Mouse (Mus musculus): ENCODE measurements around the gene Cyp3a13. TPM values are rescaled to one million over a fixed set of nuclear protein-coding genes. Genes with fewer than 3 reads are reported as not detected.

Gene Cyp3a13
- not detected for total RNA-seq (2023)

GRCm38 (mm10) chr5:137921532-137921931, at the start of gene Cyp3a13:
Gene Cyp3a13 (minus strand): TSS chr5:137921619.

GRCm38 (mm10) chr5:137962945-137963344, 41.5 kb upstream of the Cyp3a13 start, which contains the start of gene Gjc3:
Gene Gjc3 (minus strand): TSS chr5:137963098.

GRCm38 (mm10) chr5:137871644-137872380, 49.6 kb downstream of the Cyp3a13 start, which contains the start of gene Pilrb2:
Gene Pilrb2 (minus strand): TSS chr5:137871815.

GRCm38 (mm10) chr5:137857960-137858710, 63.3 kb downstream of the Cyp3a13 start, which contains the start of gene Pilrb1:
Gene Pilrb1 (minus strand): TSS chr5:137858106.

Other genes with a start within 250 kb of the Cyp3a13 start
- 10 to 100 TPM; 19.8 to 21.9 TPM for gene Agfg2, start 236.9 kb downstream of the Cyp3a13 start, total RNA-seq (2023)
- gene Nyap1, start 180.0 kb downstream of the Cyp3a13 start, total RNA-seq (2023), result 1 to 10 TPM in 1 of 2 experiments, under 1 TPM in 1; 0.94 to 1.2 TPM
- gene Tsc22d4, start 175.9 kb downstream of the Cyp3a13 start, total RNA-seq (2023), result 100 to 1,000 TPM; 192 to 213 TPM
- 10 to 100 TPM; 19.3 to 22.4 TPM for gene Ppp1r35, start 142.8 kb downstream of the Cyp3a13 start, total RNA-seq (2023)
- 10 to 100 TPM; 45.3 to 50.6 TPM for gene Mepce, start 134.0 kb downstream of the Cyp3a13 start, total RNA-seq (2023)
- 1 to 10 TPM; 3.7 to 5.0 TPM for gene Zcwpw1, start 133.8 kb downstream of the Cyp3a13 start, total RNA-seq (2023)
- gene Pilra, start 85.3 kb downstream of the Cyp3a13 start, total RNA-seq (2023), result 100 to 1,000 TPM; 435 to 464 TPM
- gene Pilrb1, start 63.5 kb downstream of the Cyp3a13 start, total RNA-seq (2023), result 100 to 1,000 TPM; 320 to 398 TPM
- gene Pilrb2, start 49.8 kb downstream of the Cyp3a13 start, total RNA-seq (2023), result 100 to 1,000 TPM; 304 to 357 TPM
- gene Gjc3, start 41.5 kb upstream of the Cyp3a13 start, total RNA-seq (2023), result not detected
- gene Azgp1, start 59.9 kb upstream of the Cyp3a13 start, total RNA-seq (2023), result not detected
- gene Smok3a, start 99.6 kb upstream of the Cyp3a13 start, total RNA-seq (2023), result not detected
- gene Smok3b, start 99.8 kb upstream of the Cyp3a13 start, total RNA-seq (2023), result not detected
- not detected for gene Smok3c, start 131.6 kb upstream of the Cyp3a13 start, total RNA-seq (2023)
- 10 to 100 TPM; 11.2 to 12.3 TPM for gene Zkscan1, start 163.5 kb upstream of the Cyp3a13 start, total RNA-seq (2023)
- gene Zscan21, start 195.3 kb upstream of the Cyp3a13 start, total RNA-seq (2023), result 1 to 10 TPM; 7.0 to 7.9 TPM
- gene Zfp113, start 234.1 kb upstream of the Cyp3a13 start, total RNA-seq (2023), result 1 to 10 TPM; 2.5 to 3.6 TPM
- gene Cops6, start 239.5 kb upstream of the Cyp3a13 start, total RNA-seq (2023), result 10 to 100 TPM; 45.2 to 52.4 TPM

Data from monocyte, adult 59 days (primary cell).